18 mouse cellular contexts compared by ENCODE assay signal in the genomic region with DNA sequence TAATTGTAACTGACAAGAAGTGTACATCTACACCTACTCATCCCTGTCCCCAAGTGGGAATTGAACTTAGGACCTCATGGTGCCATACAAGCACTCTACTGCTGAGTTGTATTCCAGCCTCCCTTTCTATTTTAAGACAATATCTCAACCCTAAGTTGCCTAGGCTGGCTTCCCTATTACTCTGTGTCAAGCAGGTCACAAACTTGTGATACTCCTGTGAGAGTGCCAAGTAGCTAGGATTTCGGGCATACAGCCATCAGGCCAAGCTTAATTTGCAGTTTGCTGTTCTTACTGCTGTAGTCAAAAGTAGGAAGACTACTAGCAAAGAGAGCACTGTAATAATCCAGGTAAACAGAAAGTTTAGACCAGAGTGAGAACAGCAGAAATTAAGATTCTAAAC. TPM values are rescaled to one million over a fixed set of nuclear protein-coding genes. Genes with fewer than 3 reads are reported as not detected.
A peak's percentile ranks its signal among the peaks of the same experiment; 100 is the strongest.
DNase-seq lines count a peak whose midpoint lies in the region; ATAC-seq lines count a peak whose summit lies in the region.
"Had no signal": no experiment of that assay in that cellular context is flagged by ENCODE, and none has a peak within 500 bp of the region (broad histone marks: within the 10 kb centered on the region; RNA-seq: fewer than 3 reads in every experiment).

No protein-coding gene starts in this region.

- no peaks in the 10 kb centered on the region for H3K27me3 ChIP-seq in heart, embryonic 16.5 days (ENCODE audit: control insufficient read depth, insufficient read depth, low read length)
- H3K27me3 ChIP-seq: embryonic facial prominence, embryonic 12.5 days; forebrain, embryonic 15.5 days; hindbrain, embryonic 12.5 days had no signal

- no peak overlapping the region for H3K4me2 ChIP-seq in heart, embryonic 16.5 days (ENCODE audit: low read depth, low read length)
- H3K4me2 ChIP-seq: embryonic facial prominence, embryonic 12.5 days; forebrain, embryonic 15.5 days; hindbrain, embryonic 12.5 days had no signal

- peaks cover 39% of the 10 kb centered on the region for H3K36me3 ChIP-seq in heart, embryonic 16.5 days (ENCODE audit: control insufficient read depth, insufficient read depth)

- no peaks in the 10 kb centered on the region for H3K9me3 ChIP-seq in heart, embryonic 16.5 days (replicated peaks; ENCODE audit: control insufficient read depth, low read length)
- H3K9me3 ChIP-seq: embryonic facial prominence, embryonic 12.5 days; forebrain, embryonic 15.5 days; hindbrain, embryonic 12.5 days had no signal

- 53% methylated on average over 1 of the region's 1 CpGs for WGBS in heart, embryonic 16.5 days

- ATAC-seq in heart, embryonic 16.5 days (replicated peaks; ENCODE audit: extremely low read depth, insufficient read depth, low FRiP score), result 0 out of 2 replicates have a peak, but pooled peaks have one; percentile 23
- ATAC-seq: forebrain, embryonic 15.5 days had no signal

- peak overlapping the region; percentile 60 for H3K27ac ChIP-seq in heart, embryonic 16.5 days (ENCODE audit: low read length)
- H3K27ac ChIP-seq: embryonic facial prominence, embryonic 12.5 days; forebrain, embryonic 15.5 days; hindbrain, embryonic 12.5 days had no signal

- no peak overlapping the region for H3K4me3 ChIP-seq in heart, embryonic 16.5 days (ENCODE audit: low read length)
- H3K4me3 ChIP-seq: embryonic facial prominence, embryonic 12.5 days; forebrain, embryonic 15.5 days; hindbrain, embryonic 12.5 days had no signal

- no peak overlapping the region for H3K9ac ChIP-seq in heart, embryonic 16.5 days (ENCODE audit: low read length)
- H3K9ac ChIP-seq: embryonic facial prominence, embryonic 12.5 days; forebrain, embryonic 15.5 days; hindbrain, embryonic 12.5 days had no signal

- DNase-seq in adrenal gland, postnatal 14 days, result peak; percentile 44
- no peak for DNase-seq in adrenal gland, postnatal 25 days
- DNase-seq in lung, postnatal 10 days, result peak; percentile 6
- no peak for DNase-seq in lung, postnatal 25 days (ENCODE audit: low spot score)
- no peak for DNase-seq in layer of hippocampus, postnatal 36 days
- DNase-seq in frontal cortex, postnatal 10 days (ENCODE audit: low spot score in 2 of 2), result no peak
- no peak for DNase-seq in layer of hippocampus, adult 11-12 months (ENCODE audit: low spot score)
- DNase-seq: cerebellum, adult 11-12 months; kidney, postnatal 14 days; layer of hippocampus, adult 9-11 months; liver; lung, adult 2 months; midbrain, embryonic 14.5 days; thymus, postnatal 4 days had no signal

- H3K4me1 ChIP-seq in heart, embryonic 16.5 days (ENCODE audit: control insufficient read depth, insufficient read depth, low read length), result peaks cover 7% of the 10 kb centered on the region
- H3K4me1 ChIP-seq: embryonic facial prominence, embryonic 12.5 days; forebrain, embryonic 15.5 days; hindbrain, embryonic 12.5 days had no signal

RNA-seq across cellular contexts. Expression of a gene that starts 13.0 kb away (rescaled TPM):
- 63.1 and 69.5 TPM in 2 replicates for total RNA-seq in adrenal gland, postnatal 14 days (2021)
- 86.1 and 90.5 TPM in 2 replicates for total RNA-seq in adrenal gland, postnatal 25 days (2021)
- polyA plus RNA-seq in heart, embryonic 16.5 days (2015; fragmentation: Nextera tagmentation; extraction: Ambion mirVana), result 55.6 and 57.6 TPM in 2 replicates
- total RNA-seq in layer of hippocampus, postnatal 36 days (2021), result 10 to 100 TPM; 66.1 to 76.4 TPM

RNA-seq across cellular contexts. Expression of a gene that starts 35.5 kb away (rescaled TPM):
- total RNA-seq in adrenal gland, postnatal 14 days (2021), result 74.8 and 78.5 TPM in 2 replicates
- 103 and 105 TPM in 2 replicates for total RNA-seq in adrenal gland, postnatal 25 days (2021)
- polyA plus RNA-seq in heart, embryonic 16.5 days (2015; fragmentation: Nextera tagmentation; extraction: Ambion mirVana), result 75.8 and 75.9 TPM in 2 replicates
- 10 to 100 TPM; 87.9 to 89.4 TPM for total RNA-seq in layer of hippocampus, postnatal 36 days (2021)

RNA-seq across cellular contexts. Expression of a gene that starts 35.6 kb away (rescaled TPM):
- total RNA-seq in adrenal gland, postnatal 14 days (2021), result 247 and 248 TPM in 2 replicates
- 276 and 283 TPM in 2 replicates for total RNA-seq in adrenal gland, postnatal 25 days (2021)
- polyA plus RNA-seq in heart, embryonic 16.5 days (2015; fragmentation: Nextera tagmentation; extraction: Ambion mirVana), result 189 and 218 TPM in 2 replicates
- 100 to 1,000 TPM; 148 to 156 TPM for total RNA-seq in layer of hippocampus, postnatal 36 days (2021)

Comparison
In these comparisons a context has a peak if more than half of its experiments do, and no peak if none do; other contexts are left out.
1. DNase-seq: peak in adrenal gland, postnatal 14 days (single experiment) and lung, postnatal 10 days (single experiment); none in adrenal gland, postnatal 25 days (single experiment), lung, postnatal 25 days (single experiment), layer of hippocampus, postnatal 36 days (0 of 2), frontal cortex, postnatal 10 days (0 of 2) and layer of hippocampus, adult 11-12 months (single experiment).